Mouse (Mus musculus) ovary, adult 10 weeks (tissue): ENCODE results near the gene Gm6356. TPM values are rescaled to one million over a fixed set of nuclear protein-coding genes. Genes with fewer than 3 reads are reported as not detected.

Experiments used
- polyA plus RNA-seq: library from polyadenylated mRNA; stranded (reverse); fragments of 350-450 nt; fragmentation: Illumina TruSeq; extraction: RNeasy Lipid Tissue Mini Kit (QIAGEN cat#74804); gene quantifications from one replicate; pipeline ENCODE4 v1.2.3, GENCODE M21; 2014

The Gm6356 gene
- not detected for polyA plus RNA-seq

GRCm38 (mm10) chr14:6973718-6974117 is at the start of gene Gm6356:
Gm6356 (minus strand) TSS chr14:6973818.

Other genes with a start within 250 kb of the Gm6356 start
- gene Gm3636, start 231.5 kb downstream of the Gm6356 start, polyA plus RNA-seq: 4.5 TPM
- not detected for gene Gm8362, start 199.4 kb downstream of the Gm6356 start, polyA plus RNA-seq
- gene Gm3642, start 133.5 kb downstream of the Gm6356 start, polyA plus RNA-seq: not detected
- gene Gm3667, start 83.9 kb downstream of the Gm6356 start, polyA plus RNA-seq: not detected
- not detected for gene Gm10406, start 53.6 kb upstream of the Gm6356 start, polyA plus RNA-seq
- gene Gm3685, start 71.2 kb upstream of the Gm6356 start, polyA plus RNA-seq: not detected
- gene Gm3696, start 126.8 kb upstream of the Gm6356 start, polyA plus RNA-seq: not detected
- gene Gm6676, start 151.6 kb upstream of the Gm6356 start, polyA plus RNA-seq: not detected
- 1.00 TPM for gene Gm3512, start 200.7 kb upstream of the Gm6356 start, polyA plus RNA-seq
- gene Gm16434, start 220.7 kb upstream of the Gm6356 start, polyA plus RNA-seq: not detected